Mouse (Mus musculus) spleen, adult 2 months (tissue): ENCODE data around the gene Sema4c.

Source experiments
- CTCF ChIP-seq: fragments of 200-500 bp; IDR thresholded peaks from 2 replicates; pipeline ENCODE4 v1.5.1; 2011; ENCODE audit warnings: mild to moderate bottlenecking, inconsistent platforms; ENCODE audit not compliant: insufficient read depth, insufficient read length, insufficient replicate concordance; ENCODE audit errors: extremely low read depth
- POLR2A ChIP-seq: fragments of 200-500 bp; IDR thresholded peaks from 2 replicates; pipeline ENCODE4 v1.6.1; 2011; ENCODE audit warnings: low read depth, low read length, inconsistent platforms

DNA sequence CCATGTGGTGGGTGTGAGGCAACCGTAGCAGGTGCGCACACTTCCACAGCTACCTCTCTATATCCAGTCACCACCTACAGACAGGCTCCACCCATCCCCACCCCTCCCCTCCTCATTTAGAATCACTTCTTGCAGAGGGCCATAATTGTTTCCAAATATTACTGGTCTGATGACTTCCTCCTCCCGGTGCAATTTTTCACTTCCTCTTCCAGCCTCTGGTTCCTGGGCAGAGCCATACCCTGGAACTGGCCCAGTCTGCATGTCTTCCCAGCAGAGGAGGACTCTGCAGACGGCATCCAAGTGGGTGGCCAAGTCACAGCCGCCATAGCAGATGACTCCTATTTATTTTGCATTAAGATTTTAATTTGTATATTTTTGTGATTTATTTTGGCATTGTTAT, 49.9 kb downstream of the Sema4c start:
- TF ChIP-seq CTCF (no peak), POLR2A (no peak)
